Mouse (Mus musculus): ENCODE results near the gene Tspan17.

- TF ChIP-seq MAFK (IDR thresholded peaks at IDR 0.05; ENCODE audit: insufficient read depth, low read depth, low read length) (no peak), HCFC1 (IDR thresholded peaks at IDR 0.05; ENCODE audit: borderline replicate concordance, insufficient read depth, low read length) (no peak), CHD2 (IDR thresholded peaks at IDR 0.05; ENCODE audit: low read depth, low read length) (no peak), ZC3H11A (IDR thresholded peaks at IDR 0.05; ENCODE audit: borderline replicate concordance, low read depth, low read length) (no peak)
Measured at GRCm38 (mm10) chr13:54813381-54813780, 24.2 kb downstream of the Tspan17 start.

All from ES-E14 (cell line).